Mouse (Mus musculus) left cerebral cortex, postnatal 36 days (tissue): Measurements from ENCODE around the gene Zfp988. TPM values are rescaled to one million over a fixed set of nuclear protein-coding genes. Genes with fewer than 3 reads are reported as not detected.

Experiments used
- total RNA-seq, 2 experiments: library from RNA; stranded (reverse); gene quantifications; 2 replicates each; pipeline ENCODE4 v1.2.3; 2021

Gene Zfp988
- total RNA-seq, 2 experiments from 2014 or later: 0.22 TPM; not detected in 1

Other genes starting within 250 kb of the Zfp988 start
- 1 to 10 TPM; 7.3 to 8.6 TPM for gene Zfp991, start 173.6 kb upstream of the Zfp988 start, total RNA-seq
- gene Zfp978, start 55.6 kb downstream of the Zfp988 start, total RNA-seq: not detected
- gene Zfp982, start 186.7 kb downstream of the Zfp988 start, total RNA-seq: 1 to 10 TPM; 3.3 to 4.1 TPM
- gene Gm16503, start 234.5 kb downstream of the Zfp988 start, total RNA-seq: under 1 TPM; 0.37 to 0.50 TPM
- not detected for gene Zfp985, start 247.6 kb downstream of the Zfp988 start, total RNA-seq